ENCODE assay signal across 8 mouse cellular contexts in the genomic region with DNA sequence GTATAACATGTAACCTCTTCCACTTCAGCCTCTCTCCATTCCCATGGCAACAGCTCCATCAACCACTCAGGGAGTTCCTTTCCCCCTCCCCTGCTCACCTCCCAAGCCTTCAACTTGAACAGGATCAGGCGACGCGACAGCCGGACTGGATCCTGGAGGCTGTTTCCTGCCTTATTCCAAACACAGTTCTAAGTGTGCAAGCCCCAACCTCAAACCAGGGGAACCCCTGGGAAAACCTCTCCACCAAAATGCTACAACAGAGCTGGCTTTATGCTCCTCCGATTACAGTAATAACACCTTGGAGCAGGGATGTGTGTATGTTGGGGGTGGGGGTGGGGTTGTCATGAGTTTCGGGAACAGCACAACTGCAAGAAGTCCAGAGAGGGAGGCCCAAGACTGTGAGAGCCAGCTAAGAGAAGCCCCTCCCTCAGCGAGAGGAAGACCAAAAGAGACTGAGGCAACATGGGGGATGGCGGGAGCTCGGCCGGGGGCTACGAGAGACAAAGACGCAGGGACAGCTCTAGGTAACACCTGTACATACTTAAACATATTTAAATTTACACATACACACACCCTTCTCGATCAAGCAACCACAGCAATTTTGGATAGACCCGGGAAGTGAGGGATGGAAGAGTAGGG. TPM values are rescaled to one million over a fixed set of nuclear protein-coding genes. Genes with fewer than 3 reads are reported as not detected.
DNase-seq lines count a peak whose midpoint lies in the region; ATAC-seq lines count a peak whose summit lies in the region.

No protein-coding gene starts in this region.

- WGBS in heart, embryonic 14.5 days: 7% methylated on average over 14 of the region's 14 CpGs
- WGBS in macrophage (ENCODE audit: missing documents): 78% methylated on average over 11 of the region's 14 CpGs

- no peaks in the 10 kb centered on the region for H3K9me3 ChIP-seq in heart, embryonic 14.5 days (ENCODE audit: control insufficient read depth, low read length)

- H3K9ac ChIP-seq in heart, embryonic 14.5 days (ENCODE audit: low read length): peak overlapping the region; percentile 98

- no peaks in the 10 kb centered on the region for H3K79me2 ChIP-seq in macrophage (ENCODE audit: inconsistent target)

- H3K36me3 ChIP-seq in heart, embryonic 14.5 days (ENCODE audit: control insufficient read depth, insufficient read depth, low read length): peaks cover 3% of the 10 kb centered on the region
- H3K36me3 ChIP-seq in macrophage (ENCODE audit: inconsistent target): no peaks in the 10 kb centered on the region

- peak overlapping the region; percentile 45 to 100 for H3K27ac ChIP-seq in heart, embryonic 14.5 days (replicated peaks in 1 of 2; ENCODE audit: control insufficient read depth in 1 of 2, insufficient read depth in 1 of 2, low read depth in 2 of 2, low read length in 2 of 2)
- H3K27ac ChIP-seq in macrophage: no peak overlapping the region

- no peaks in the 10 kb centered on the region for H3K27me3 ChIP-seq in heart, embryonic 14.5 days (ENCODE audit: control insufficient read depth, insufficient read depth, low read length)

- peaks cover 36 to 58% of the 10 kb centered on the region in 2 experiments for H3K4me1 ChIP-seq in heart, embryonic 14.5 days (ENCODE audit: control insufficient read depth in 2 of 2, insufficient read depth in 2 of 2, low read length in 2 of 2)

- H3K4me3 ChIP-seq in heart, embryonic 14.5 days (ENCODE audit: control insufficient read depth in 1 of 2, insufficient read depth in 1 of 2, low read depth in 1 of 2, low read length in 2 of 2): peak overlapping the region; percentile 78 to 90
- H3K4me3 ChIP-seq in macrophage (ENCODE audit: inconsistent target): peak overlapping the region; percentile 46; the same call in 1 of the 2 replicates

- no peak for ATAC-seq in heart, embryonic 14.5 days (ENCODE audit: insufficient number of reproducible peaks, insufficient read depth, low FRiP score, low read depth)

- DNase-seq in adrenal gland, postnatal 14 days: peak; percentile 25
- no peak for DNase-seq in adrenal gland, adult 18-20 months (ENCODE audit: low spot score in 2 of 2)
- DNase-seq in ES-CJ7 (ENCODE audit: low read depth, low spot score): peak; percentile 77
- no peak for DNase-seq in spleen, adult 18-20 months
- no peak for DNase-seq in left cerebral cortex, adult 11 months (ENCODE audit: low spot score)
- no peak for DNase-seq in layer of hippocampus, postnatal 10 days (ENCODE audit: low spot score in 2 of 2)

- peak overlapping the region; percentile 95 for H3K4me2 ChIP-seq in heart, embryonic 14.5 days (ENCODE audit: low read length)

RNA-seq across cellular contexts. Expression of gene Pcgf2, which starts 2.3 kb away (rescaled TPM):
- total RNA-seq in adrenal gland, postnatal 14 days (2021): 28.1 and 32.6 TPM in 2 replicates
- total RNA-seq in adrenal gland, adult 18-20 months (2021): 10 to 100 TPM; 18.6 to 19.5 TPM
- polyA plus RNA-seq in heart, embryonic 14.5 days (2014; fragmentation: Nextera tagmentation; extraction: Ambion mirVana): 12.5 and 14.5 TPM in 2 replicates
- 10 to 100 TPM in 4 of 26 experiments, 1 to 10 TPM in 22; 1.5 to 14.1 (median 5.0) TPM for total RNA-seq in macrophage (2018; cell fraction: chromatin; rRNA removed)
- 1 to 10 TPM; 1.3 to 4.5 (median 2.8) TPM for total RNA-seq in macrophage (2018; cell fraction: cytosol; rRNA removed)
- 10 to 100 TPM in 1 of 26 experiments, 1 to 10 TPM in 24, under 1 TPM in 1; 0.79 to 11.9 (median 3.8) TPM for total RNA-seq in macrophage (2018; cell fraction: nucleus; rRNA removed)
- polyA plus RNA-seq in macrophage (2018): 3.7 to 7.5 TPM (median 3.9 TPM) in 3 replicates
- total RNA-seq in layer of hippocampus, postnatal 10 days (2021): 10 to 100 TPM; 51.0 to 52.0 TPM

RNA-seq across cellular contexts. Expression of gene Psmb3, which starts 5.2 kb away (rescaled TPM):
- 216 and 225 TPM in 2 replicates for total RNA-seq in adrenal gland, postnatal 14 days (2021)
- 100 to 1,000 TPM; 221 to 238 TPM for total RNA-seq in adrenal gland, adult 18-20 months (2021)
- polyA plus RNA-seq in heart, embryonic 14.5 days (2014; fragmentation: Nextera tagmentation; extraction: Ambion mirVana): 430 and 441 TPM in 2 replicates
- total RNA-seq in macrophage (2018; cell fraction: chromatin; rRNA removed): 10 to 100 TPM; 10.0 to 72.1 (median 43.9) TPM
- 100 to 1,000 TPM in 17 of 26 experiments, 10 to 100 TPM in 9; 79.3 to 179 (median 122) TPM for total RNA-seq in macrophage (2018; cell fraction: cytosol; rRNA removed)
- 10 to 100 TPM; 15.5 to 75.8 (median 38.9) TPM for total RNA-seq in macrophage (2018; cell fraction: nucleus; rRNA removed)
- polyA plus RNA-seq in macrophage (2018): 79.7 to 207 TPM (median 133 TPM) in 3 replicates
- total RNA-seq in layer of hippocampus, postnatal 10 days (2021): 100 to 1,000 TPM; 146 to 170 TPM

RNA-seq across cellular contexts. Expression of gene Cisd3, which starts 12.4 kb away (rescaled TPM):
- 277 and 297 TPM in 2 replicates for total RNA-seq in adrenal gland, postnatal 14 days (2021)
- total RNA-seq in adrenal gland, adult 18-20 months (2021): 100 to 1,000 TPM; 165 to 273 TPM
- 52.6 and 63.2 TPM in 2 replicates for polyA plus RNA-seq in heart, embryonic 14.5 days (2014; fragmentation: Nextera tagmentation; extraction: Ambion mirVana)
- 1 to 10 TPM in 23 of 26 experiments, not detected in 3; 1.3 to 8.3 (median 3.4) TPM for total RNA-seq in macrophage (2018; cell fraction: chromatin; rRNA removed)
- total RNA-seq in macrophage (2018; cell fraction: cytosol; rRNA removed): 10 to 100 TPM in 25 of 26 experiments, 1 to 10 TPM in 1; 8.5 to 24.4 (median 14.3) TPM
- 10 to 100 TPM in 1 of 26 experiments, 1 to 10 TPM in 25; 2.2 to 10.3 (median 5.7) TPM for total RNA-seq in macrophage (2018; cell fraction: nucleus; rRNA removed)
- 9.0 to 17.9 TPM (median 13.7 TPM) in 3 replicates for polyA plus RNA-seq in macrophage (2018)
- total RNA-seq in layer of hippocampus, postnatal 10 days (2021): 10 to 100 TPM; 34.3 to 40.1 TPM

RNA-seq across cellular contexts. Expression of gene Mllt6, which starts 34.8 kb away (rescaled TPM):
- 37.0 and 45.2 TPM in 2 replicates for total RNA-seq in adrenal gland, postnatal 14 days (2021)
- total RNA-seq in adrenal gland, adult 18-20 months (2021): 10 to 100 TPM; 42.4 to 44.0 TPM
- polyA plus RNA-seq in heart, embryonic 14.5 days (2014; fragmentation: Nextera tagmentation; extraction: Ambion mirVana): 3.2 and 3.3 TPM in 2 replicates
- total RNA-seq in macrophage (2018; cell fraction: chromatin; rRNA removed): 100 to 1,000 TPM in 18 of 26 experiments, 10 to 100 TPM in 8; 46.5 to 707 (median 220) TPM
- total RNA-seq in macrophage (2018; cell fraction: cytosol; rRNA removed): 10 to 100 TPM; 22.9 to 78.9 (median 49.8) TPM
- 100 to 1,000 TPM in 17 of 26 experiments, 10 to 100 TPM in 9; 29.9 to 419 (median 127) TPM for total RNA-seq in macrophage (2018; cell fraction: nucleus; rRNA removed)
- 8.7 to 23.8 TPM (median 10.1 TPM) in 3 replicates for polyA plus RNA-seq in macrophage (2018)
- total RNA-seq in layer of hippocampus, postnatal 10 days (2021): 10 to 100 TPM; 50.5 to 55.5 TPM

RNA-seq across cellular contexts. Expression of gene Pip4k2b, which starts 46.5 kb away (rescaled TPM):
- total RNA-seq in adrenal gland, postnatal 14 days (2021): 24.8 and 34.7 TPM in 2 replicates
- 10 to 100 TPM; 22.4 to 26.5 TPM for total RNA-seq in adrenal gland, adult 18-20 months (2021)
- 0.80 and 1.1 TPM in 2 replicates for polyA plus RNA-seq in heart, embryonic 14.5 days (2014; fragmentation: Nextera tagmentation; extraction: Ambion mirVana)
- total RNA-seq in macrophage (2018; cell fraction: chromatin; rRNA removed): 10 to 100 TPM in 14 of 26 experiments, 1 to 10 TPM in 12; 3.1 to 22.8 (median 10.8) TPM
- 10 to 100 TPM; 14.7 to 51.5 (median 32.9) TPM for total RNA-seq in macrophage (2018; cell fraction: cytosol; rRNA removed)
- total RNA-seq in macrophage (2018; cell fraction: nucleus; rRNA removed): 10 to 100 TPM in 21 of 26 experiments, 1 to 10 TPM in 5; 7.7 to 51.0 (median 24.1) TPM
- polyA plus RNA-seq in macrophage (2018): 25.4 to 37.6 TPM (median 25.7 TPM) in 3 replicates
- 100 to 1,000 TPM; 121 to 138 TPM for total RNA-seq in layer of hippocampus, postnatal 10 days (2021)

Comparison
In these comparisons a context has a peak if more than half of its experiments do, and no peak if none do; other contexts are left out.
1. DNase-seq: peak in adrenal gland, postnatal 14 days (single experiment) and ES-CJ7 (single experiment); none in adrenal gland, adult 18-20 months (0 of 2), spleen, adult 18-20 months (0 of 2), left cerebral cortex, adult 11 months (single experiment) and layer of hippocampus, postnatal 10 days (0 of 2).